Mouse (Mus musculus): ENCODE measurements around the gene D11Wsu47e.
"Not testable (repeated sequence)": the region's sequence is repeated elsewhere in the genome, so short reads cannot be mapped to it uniquely, and the experiment has no call there.

DNA sequence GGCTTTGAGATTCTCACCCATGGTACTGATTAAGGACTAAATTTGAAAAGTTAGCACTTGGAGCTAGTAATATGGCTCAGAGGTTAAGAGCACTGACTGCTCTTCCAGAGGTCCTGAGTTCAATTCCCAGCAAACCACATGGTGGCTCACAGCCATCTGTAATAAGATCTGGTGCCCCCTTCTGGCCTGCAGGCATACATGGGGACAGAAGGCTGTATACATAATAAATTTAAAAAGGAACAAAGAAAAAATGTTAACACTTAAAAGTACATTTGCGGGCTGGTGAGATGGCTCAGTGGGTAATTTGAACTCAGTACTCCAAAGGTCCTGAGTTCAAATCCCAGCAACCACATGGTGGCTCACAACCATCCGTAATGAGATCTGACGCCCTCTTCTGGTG lies 24.0 kb upstream of the D11Wsu47e start:
- not testable (repeated sequence) for TF ChIP-seq CTCF, EP300 (IDR thresholded peaks at IDR 0.05; ENCODE audit: low read depth)
